ENCODE assay signal across 30 mouse cellular contexts in genomic region chr2:118044666-118045065, GRCm38 (mm10).
DNase-seq lines count a peak whose midpoint lies in the region; ATAC-seq and TF ChIP-seq lines count a peak whose summit lies in the region.
"Had no signal": no experiment of that assay in that cellular context is flagged by ENCODE, and none has a peak within 500 bp of the region (broad histone marks: within the 10 kb centered on the region; RNA-seq: fewer than 3 reads in every experiment).

No protein-coding gene starts in this region.

- 33% methylated on average over 1 of the region's 1 CpGs for WGBS in liver, postnatal 0 days (ENCODE audit: insufficient replicate concordance)
- WGBS in liver, embryonic 11.5 days, result 66% methylated on average over 1 of the region's 1 CpGs
- 83% methylated on average over 1 of the region's 1 CpGs for WGBS in thymus, adult 2 months

- H3K4me2 ChIP-seq in liver, postnatal 0 days (ENCODE audit: low read depth, low read length), result no peak overlapping the region
- H3K4me2 ChIP-seq in liver, embryonic 11.5 days, result no peak overlapping the region
- H3K4me2 ChIP-seq: embryonic facial prominence, embryonic 13.5 days; forebrain, embryonic 13.5 days; heart, embryonic 12.5 days; heart, embryonic 15.5 days; hindbrain, embryonic 13.5 days had no signal

- H3K9ac ChIP-seq in liver, postnatal 0 days (replicated peaks), result no peak overlapping the region
- H3K9ac ChIP-seq in liver, embryonic 11.5 days (ENCODE audit: low read depth, low read length), result no peak overlapping the region
- H3K9ac ChIP-seq: embryonic facial prominence, embryonic 13.5 days; forebrain, embryonic 13.5 days; heart, embryonic 12.5 days; heart, embryonic 15.5 days; hindbrain, embryonic 13.5 days had no signal

- H3K4me3 ChIP-seq in liver, postnatal 0 days (ENCODE audit: low read depth, low read length), result no peak overlapping the region
- H3K4me3 ChIP-seq in liver, embryonic 11.5 days (ENCODE audit: low read depth, low read length), result no peak overlapping the region
- H3K4me3 ChIP-seq in thymus, adult 2 months (ENCODE audit: control insufficient read depth, insufficient read depth, low read length), result no peak overlapping the region
- H3K4me3 ChIP-seq: embryonic facial prominence, embryonic 10.5 days; embryonic facial prominence, embryonic 13.5 days; forebrain, embryonic 10.5 days; forebrain, embryonic 13.5 days; heart, embryonic 12.5 days; heart, embryonic 15.5 days; hindbrain, embryonic 10.5 days; hindbrain, embryonic 13.5 days had no signal

- no peak for TF ChIP-seq POLR2A in thymus, adult 2 months (IDR thresholded peaks at IDR 0.05; ENCODE audit: control insufficient read depth, extremely low read depth, insufficient read depth, low read length, poor library complexity)

- peaks cover 13% of the 10 kb centered on the region for H3K4me1 ChIP-seq in liver, postnatal 0 days (ENCODE audit: insufficient read depth)
- no peaks in the 10 kb centered on the region for H3K4me1 ChIP-seq in liver, embryonic 11.5 days (replicated peaks; ENCODE audit: control insufficient read depth, insufficient read depth, low read length)
- no peaks in the 10 kb centered on the region for H3K4me1 ChIP-seq in thymus, adult 2 months (replicated peaks; ENCODE audit: control insufficient read depth, insufficient read depth, low read length)
- H3K4me1 ChIP-seq: forebrain, embryonic 10.5 days; forebrain, embryonic 13.5 days; heart, embryonic 15.5 days; hindbrain, embryonic 10.5 days; hindbrain, embryonic 13.5 days had no signal

- no peaks in the 10 kb centered on the region for H3K36me3 ChIP-seq in liver, postnatal 0 days (replicated peaks; ENCODE audit: insufficient read depth, low read length)
- H3K36me3 ChIP-seq in liver, embryonic 11.5 days (ENCODE audit: control insufficient read depth, insufficient read depth, low read length), result no peaks in the 10 kb centered on the region
- H3K36me3 ChIP-seq in thymus, adult 2 months (ENCODE audit: control insufficient read depth, insufficient read depth, low read length), result no peaks in the 10 kb centered on the region
- H3K36me3 ChIP-seq: embryonic facial prominence, embryonic 10.5 days; embryonic facial prominence, embryonic 13.5 days; forebrain, embryonic 10.5 days; G1E; heart, embryonic 12.5 days; heart, embryonic 15.5 days; hindbrain, embryonic 10.5 days; hindbrain, embryonic 13.5 days had no signal

- DNase-seq in liver, postnatal 0 days, result no peak
- no peak for DNase-seq in liver, embryonic 11.5 days (ENCODE audit: low spot score)
- peak; percentile 2 for DNase-seq in 416B (ENCODE audit: low read depth)
- peak; percentile 26 for DNase-seq in brain, adult 2 months (ENCODE audit: low read depth, low spot score)
- DNase-seq in layer of hippocampus, adult 9-10 months (ENCODE audit: low spot score), result no peak
- no peak for DNase-seq in thymus, adult 2 months
- DNase-seq: adrenal gland, adult 2 months; adrenal gland, postnatal 14 days; B cell, adult 2 months; cerebellum, adult 11-12 months; cerebellum, adult 8-10 months; cerebellum, postnatal 10 days; cerebellum, postnatal 36 days; embryo, embryonic 11 days; gastrocnemius, postnatal 10 days; gastrocnemius, postnatal 36 days; heart, postnatal 10 days; heart, postnatal 36 days had no signal

- H3K27ac ChIP-seq in liver, postnatal 0 days (ENCODE audit: low read depth), result no peak overlapping the region
- no peak overlapping the region for H3K27ac ChIP-seq in liver, embryonic 11.5 days (ENCODE audit: low read depth, low read length)
- no peak overlapping the region for H3K27ac ChIP-seq in thymus, adult 2 months (ENCODE audit: control insufficient read depth, insufficient read depth, low read length)
- H3K27ac ChIP-seq: embryonic facial prominence, embryonic 10.5 days; embryonic facial prominence, embryonic 13.5 days; forebrain, embryonic 10.5 days; forebrain, embryonic 13.5 days; heart, embryonic 15.5 days; hindbrain, embryonic 10.5 days; hindbrain, embryonic 13.5 days had no signal

- no peak for TF ChIP-seq EP300 in liver, postnatal 0 days (IDR thresholded peaks at IDR 0.05; ENCODE audit: low read depth)

- H3K27me3 ChIP-seq in liver, postnatal 0 days (ENCODE audit: insufficient read depth, low read length), result no peaks in the 10 kb centered on the region
- H3K27me3 ChIP-seq in liver, embryonic 11.5 days (replicated peaks; ENCODE audit: control insufficient read depth, insufficient read depth, low read length), result no peaks in the 10 kb centered on the region
- H3K27me3 ChIP-seq in thymus, adult 2 months (ENCODE audit: control insufficient read depth, insufficient read depth, low read length), result no peaks in the 10 kb centered on the region
- H3K27me3 ChIP-seq: CH12.LX; embryonic facial prominence, embryonic 13.5 days; forebrain, embryonic 13.5 days; heart, embryonic 12.5 days; heart, embryonic 15.5 days; hindbrain, embryonic 13.5 days had no signal

- H3K9me3 ChIP-seq in liver, postnatal 0 days (ENCODE audit: low read length), result no peaks in the 10 kb centered on the region
- no peaks in the 10 kb centered on the region for H3K9me3 ChIP-seq in liver, embryonic 11.5 days (ENCODE audit: control insufficient read depth, low read length)
- H3K9me3 ChIP-seq: embryonic facial prominence, embryonic 10.5 days; embryonic facial prominence, embryonic 13.5 days; forebrain, embryonic 10.5 days; forebrain, embryonic 13.5 days; heart, embryonic 12.5 days; heart, embryonic 15.5 days; hindbrain, embryonic 13.5 days had no signal

- TF ChIP-seq CTCF in liver, postnatal 0 days (IDR thresholded peaks at IDR 0.05; ENCODE audit: low read depth), result no peak
- TF ChIP-seq CTCF in thymus, adult 2 months (IDR thresholded peaks at IDR 0.05; ENCODE audit: borderline replicate concordance, control insufficient read depth, extremely low read depth, insufficient read depth, low read length, poor library complexity), result no peak

- peak; percentile 41; the same call in 1 of the 2 replicates for ATAC-seq in liver, postnatal 0 days
- no peak for ATAC-seq in liver, embryonic 11.5 days (replicated peaks; ENCODE audit: low FRiP score)
- ATAC-seq: forebrain, embryonic 13.5 days; forebrain, embryonic 16.5 days; hindbrain, embryonic 16.5 days had no signal

Comparison
In these comparisons a context has a peak if more than half of its experiments do, and no peak if none do; other contexts are left out.
1. DNase-seq: peak in 416B (single experiment) and brain, adult 2 months (single experiment); none in liver, postnatal 0 days (single experiment), liver, embryonic 11.5 days (single experiment), layer of hippocampus, adult 9-10 months (single experiment) and thymus, adult 2 months (single experiment).